Mouse (Mus musculus): ENCODE results near the gene Olfr824. TPM values are rescaled to one million over a fixed set of nuclear protein-coding genes. Genes with fewer than 3 reads are reported as not detected.

Gene Olfr824
- polyA plus RNA-seq, 1 experiment = not detected

- Histone ChIP-seq H3K27me3 (ENCODE audit: control insufficient read depth, insufficient read depth, low read length) (no peaks in the 10 kb centered on the region), H3K4me3 (ENCODE audit: control insufficient read depth, insufficient read depth, low read length) (no peak overlapping the region), H3K27ac (ENCODE audit: control insufficient read depth, insufficient read depth, low read length) (no peak overlapping the region), H3K36me3 (ENCODE audit: control insufficient read depth, insufficient read depth, low read length) (no peaks in the 10 kb centered on the region), H3K4me1 (replicated peaks; ENCODE audit: control insufficient read depth, insufficient read depth, low read length) (no peaks in the 10 kb centered on the region)
- TF ChIP-seq CTCF (IDR thresholded peaks at IDR 0.05; ENCODE audit: borderline replicate concordance, control insufficient read depth, extremely low read depth, insufficient read depth, low read length, poor library complexity) (no peak), POLR2A (IDR thresholded peaks at IDR 0.05; ENCODE audit: control insufficient read depth, extremely low read depth, insufficient read depth, low read length, poor library complexity) (no peak)
- DNase-seq = no peak
These were observed 33.7 kb downstream of the Olfr824 start for GRCm38 (mm10) chr10:130096104-130096503.

- H3K36me3 ChIP-seq (ENCODE audit: control insufficient read depth, insufficient read depth, low read length) = no peaks in the 10 kb centered on the region
- H3K4me1 ChIP-seq (replicated peaks; ENCODE audit: control insufficient read depth, insufficient read depth, low read length) = no peaks in the 10 kb centered on the region
- TF ChIP-seq POLR2A (IDR thresholded peaks at IDR 0.05; ENCODE audit: control insufficient read depth, extremely low read depth, insufficient read depth, low read length, poor library complexity) (no peak), CTCF (IDR thresholded peaks at IDR 0.05; ENCODE audit: borderline replicate concordance, control insufficient read depth, extremely low read depth, insufficient read depth, low read length, poor library complexity) (no peak)
These were observed 36.9 kb downstream of the Olfr824 start for GRCm38 (mm10) chr10:130092838-130093440.

More at GRCm38 (mm10) chr10:130092838-130093440, 36.9 kb downstream of the Olfr824 start:
- no peak overlapping the region for H3K4me3 ChIP-seq (ENCODE audit: control insufficient read depth, insufficient read depth, low read length)
- peak; percentile 9 for DNase-seq
- no peaks in the 10 kb centered on the region for H3K27me3 ChIP-seq (ENCODE audit: control insufficient read depth, insufficient read depth, low read length)
- 23% methylated on average over 5 of the region's 5 CpGs for WGBS
- H3K27ac ChIP-seq (ENCODE audit: control insufficient read depth, insufficient read depth, low read length) = no peak overlapping the region

Other genes with a start within 250 kb of the Olfr824 start
- not detected in 2 replicates for gene Olfr815, start 224.1 kb downstream of the Olfr824 start, polyA plus RNA-seq (2012; rRNA removed)
- not detected in 2 replicates for gene Olfr816, start 214.4 kb downstream of the Olfr824 start, polyA plus RNA-seq (2012; rRNA removed)
- gene Olfr818, start 180.9 kb downstream of the Olfr824 start, polyA plus RNA-seq (2012; rRNA removed) = not detected in 2 replicates
- gene Olfr819, start 162.7 kb downstream of the Olfr824 start, polyA plus RNA-seq (2012; rRNA removed) = not detected in 2 replicates
- not detected in 2 replicates for gene Olfr247, start 153.9 kb downstream of the Olfr824 start, polyA plus RNA-seq (2012; rRNA removed)
- gene Gm10310, start 144.9 kb downstream of the Olfr824 start, polyA plus RNA-seq (2012; rRNA removed) = not detected in 2 replicates
- gene Olfr820, start 117.4 kb downstream of the Olfr824 start, polyA plus RNA-seq (2012; rRNA removed) = not detected in 2 replicates
- gene Olfr821, start 99.7 kb downstream of the Olfr824 start, polyA plus RNA-seq (2012; rRNA removed) = not detected in 2 replicates
- not detected in 2 replicates for gene Olfr822, start 58.8 kb downstream of the Olfr824 start, polyA plus RNA-seq (2012; rRNA removed)
- not detected in 2 replicates for gene Olfr823, start 14.6 kb downstream of the Olfr824 start, polyA plus RNA-seq (2012; rRNA removed)
- gene Olfr825, start 36.8 kb upstream of the Olfr824 start, polyA plus RNA-seq (2012; rRNA removed) = not detected in 2 replicates
- gene Olfr826, start 54.2 kb upstream of the Olfr824 start, polyA plus RNA-seq (2012; rRNA removed) = not detected in 2 replicates
- gene Olfr827, start 84.4 kb upstream of the Olfr824 start, polyA plus RNA-seq (2012; rRNA removed) = not detected in 2 replicates
- 0.05 TPM in 1 of 2 replicates, not detected in the other for gene Neurod4, start 150.2 kb upstream of the Olfr824 start, polyA plus RNA-seq (2012; rRNA removed)
- 68.1 and 72.4 TPM in 2 replicates for gene Tespa1, start 192.9 kb upstream of the Olfr824 start, polyA plus RNA-seq (2012; rRNA removed)

All from thymus, adult 2 months (tissue).